Mouse (Mus musculus) thymus, adult 2 months (tissue): ENCODE data around the gene 2810004N23Rik.

Experiments used
- CTCF ChIP-seq: fragments of 200-500 bp; IDR thresholded peaks from 2 replicates; pipeline ENCODE4 v1.5.1; 2012; ENCODE audit warnings: mild to moderate bottlenecking, control low read depth, low read length, moderate library complexity, borderline replicate concordance; ENCODE audit not compliant: control insufficient read depth, poor library complexity, insufficient read depth; ENCODE audit errors: extremely low read depth
- POLR2A ChIP-seq: fragments of 200-500 bp; IDR thresholded peaks from 2 replicates; pipeline ENCODE4 v1.6.1; 2012; ENCODE audit warnings: mild to moderate bottlenecking, low read length, control low read depth, moderate library complexity; ENCODE audit not compliant: control insufficient read depth, poor library complexity, insufficient read depth; ENCODE audit errors: extremely low read depth

DNA sequence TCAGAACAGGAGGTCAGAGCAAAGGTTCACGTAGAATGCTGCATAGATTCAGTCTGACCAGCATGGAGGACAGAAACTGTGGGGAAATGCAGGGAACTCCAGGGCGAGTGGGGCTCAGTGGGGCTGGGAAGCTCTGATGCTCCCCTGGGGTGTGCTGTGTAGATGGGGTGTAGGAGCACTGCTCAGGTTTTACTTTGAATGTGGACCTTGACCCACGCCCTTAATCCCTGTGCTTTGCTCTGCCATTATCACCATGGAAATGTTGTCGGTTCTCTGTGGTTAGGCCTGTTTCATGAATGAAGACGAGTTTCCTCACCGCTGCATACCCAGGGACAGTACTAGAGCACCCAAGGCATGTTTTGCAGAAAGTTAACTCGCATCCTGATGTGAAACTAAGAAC, 8.6 kb upstream of the 2810004N23Rik start:
- no peak for TF ChIP-seq POLR2A
- no peak for TF ChIP-seq CTCF
